Mouse (Mus musculus) C2C12 (cell line): ENCODE results near the gene Pmepa1.

Experiments
- CTCF ChIP-seq: IDR thresholded peaks from one replicate; pipeline ENCODE4 v1.5.1; 2011; ENCODE audit not compliant: control insufficient read depth, insufficient read depth, insufficient read length
- MAX ChIP-seq: IDR thresholded peaks from one replicate; pipeline ENCODE4 v1.6.1; 2011; ENCODE audit warnings: mild to moderate bottlenecking, control low read depth

GRCm38 (mm10) chr2:173244108-173244507, 32.2 kb downstream of the Pmepa1 start:
- TF ChIP-seq MAX (no peak), CTCF (no peak)
